Mouse (Mus musculus): Measurements from ENCODE around the gene Ptprd. TPM values are rescaled to one million over a fixed set of nuclear protein-coding genes. Genes with fewer than 3 reads are reported as not detected.

The Ptprd gene
- polyA plus RNA-seq, 1 experiment from 2014 or later: 18.6 TPM

DNA sequence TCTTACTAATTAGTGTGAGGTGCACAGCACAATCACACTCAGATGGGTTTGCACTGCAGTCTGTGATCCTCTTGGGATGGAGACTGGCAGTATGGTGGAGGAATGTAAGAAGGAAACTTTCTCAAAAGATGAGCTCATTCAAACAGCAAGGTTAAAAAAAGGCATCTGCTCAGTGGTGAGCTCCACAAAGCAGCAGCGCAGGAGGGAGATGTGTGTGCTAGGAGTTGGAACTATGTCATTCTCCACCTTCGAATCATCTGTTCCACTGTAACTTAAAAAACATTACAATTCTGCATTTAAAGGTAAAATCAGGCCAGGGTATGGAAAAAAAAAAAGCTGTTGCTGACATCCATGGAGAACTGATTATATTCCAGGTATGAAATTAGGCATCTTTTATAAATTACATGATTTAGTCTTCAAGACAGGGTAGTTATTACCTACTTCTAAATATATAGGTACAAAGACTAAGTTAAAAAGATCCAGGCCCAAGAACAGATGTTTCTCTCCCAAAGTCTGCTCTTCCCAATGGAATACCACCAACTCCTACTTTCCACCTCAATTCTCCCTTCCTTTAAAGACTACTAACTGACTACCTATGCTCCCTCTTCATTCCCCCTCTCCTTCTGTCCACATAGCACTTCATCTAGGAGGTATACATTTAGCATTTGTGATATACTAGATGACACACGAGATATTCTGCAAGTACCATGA, 562.0 kb downstream of the Ptprd start:
- Histone ChIP-seq H3K27ac (ENCODE audit: low read depth, low read length) (no peak overlapping the region), H3K27me3 (ENCODE audit: control insufficient read depth, insufficient read depth, low read length) (no peaks in the 10 kb centered on the region), H3K4me1 (ENCODE audit: control insufficient read depth, insufficient read depth, low read length) (no peaks in the 10 kb centered on the region), H3K9ac (ENCODE audit: low read length) (no peak overlapping the region), H3K4me2 (no peak overlapping the region), H3K36me3 (ENCODE audit: control insufficient read depth, insufficient read depth, low read length) (no peaks in the 10 kb centered on the region), H3K9me3 (ENCODE audit: control insufficient read depth, low read length) (no peaks in the 10 kb centered on the region), H3K4me3 (ENCODE audit: low read depth, low read length) (no peak overlapping the region)
- 84% methylated on average over 3 of the region's 3 CpGs for WGBS
- no peak for DNase-seq (ENCODE audit: low spot score, missing footprints)
- no peak for ATAC-seq (ENCODE audit: low FRiP score)

DNA sequence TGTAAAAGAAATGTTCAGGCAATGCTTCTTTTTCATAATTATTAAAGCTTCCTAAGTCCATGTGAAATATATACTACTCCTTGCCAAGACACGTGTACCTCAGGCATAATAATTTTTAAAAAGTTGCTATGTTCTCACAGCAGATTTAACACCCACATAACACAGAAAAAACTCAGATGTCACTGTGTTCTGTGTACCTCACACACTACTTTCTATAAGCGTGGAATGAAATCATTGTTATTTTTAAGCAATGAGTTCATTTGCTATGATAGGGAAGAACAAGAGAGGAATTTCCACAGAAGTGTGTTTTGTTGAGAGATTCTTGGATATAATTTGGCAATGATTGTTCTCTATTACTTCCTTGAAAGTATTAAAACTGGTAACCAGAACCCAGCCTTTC, 562.9 kb downstream of the Ptprd start:
- no peak overlapping the region for H3K4me3 ChIP-seq (ENCODE audit: low read depth, low read length)
- no peaks in the 10 kb centered on the region for H3K27me3 ChIP-seq (ENCODE audit: control insufficient read depth, insufficient read depth, low read length)
- no peak overlapping the region for H3K27ac ChIP-seq (ENCODE audit: low read depth, low read length)
- no peak overlapping the region for H3K9ac ChIP-seq (ENCODE audit: low read length)
- no peak for ATAC-seq (ENCODE audit: low FRiP score)
- WGBS: 81% methylated on average over 2 of the region's 2 CpGs
- no peaks in the 10 kb centered on the region for H3K36me3 ChIP-seq (ENCODE audit: control insufficient read depth, insufficient read depth, low read length)
- no peaks in the 10 kb centered on the region for H3K9me3 ChIP-seq (ENCODE audit: control insufficient read depth, low read length)
- no peak overlapping the region for H3K4me2 ChIP-seq
- no peaks in the 10 kb centered on the region for H3K4me1 ChIP-seq (ENCODE audit: control insufficient read depth, insufficient read depth, low read length)
- no peak for DNase-seq (ENCODE audit: low spot score, missing footprints)

DNA sequence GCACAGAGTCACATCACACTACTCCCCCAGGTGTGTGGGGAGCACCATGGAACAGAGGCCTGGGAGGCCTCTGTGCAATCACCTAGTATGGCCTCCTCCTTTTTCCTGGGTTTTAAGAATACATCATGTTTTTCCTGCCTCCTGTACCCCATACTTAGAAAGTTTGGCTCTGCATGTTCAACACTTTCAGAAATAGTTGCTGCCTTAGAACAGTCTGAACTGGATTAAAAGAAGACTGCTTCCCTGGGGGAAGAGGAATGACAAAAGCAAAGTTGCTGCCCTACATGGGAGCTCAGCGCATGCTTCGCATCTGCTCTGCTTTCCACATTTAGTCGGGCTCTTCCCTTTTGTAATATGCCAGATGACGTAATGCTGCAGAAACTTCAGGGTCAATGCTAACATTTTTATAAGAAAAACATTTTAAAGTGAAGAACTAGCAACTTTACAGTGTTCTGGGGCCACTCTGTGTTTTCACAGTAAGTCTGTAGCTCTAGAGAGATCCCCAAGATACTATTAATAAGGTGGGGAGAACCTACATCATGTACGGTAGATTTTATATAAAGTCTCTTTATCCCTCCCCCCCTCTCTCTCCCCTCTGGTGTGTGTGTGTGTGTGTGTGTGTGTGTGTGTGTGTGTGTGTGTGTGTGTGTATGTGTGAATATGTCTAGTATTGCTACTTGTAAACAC, 564.2 kb downstream of the Ptprd start:
- DNase-seq (ENCODE audit: low spot score, missing footprints) (no peak), ATAC-seq (ENCODE audit: low FRiP score) (no peak)
- Histone ChIP-seq H3K27me3 (ENCODE audit: control insufficient read depth, insufficient read depth, low read length) (no peaks in the 10 kb centered on the region), H3K4me3 (ENCODE audit: low read depth, low read length) (no peak overlapping the region), H3K9ac (ENCODE audit: low read length) (no peak overlapping the region), H3K4me1 (ENCODE audit: control insufficient read depth, insufficient read depth, low read length) (no peaks in the 10 kb centered on the region), H3K36me3 (ENCODE audit: control insufficient read depth, insufficient read depth, low read length) (no peaks in the 10 kb centered on the region), H3K27ac (ENCODE audit: low read depth, low read length) (no peak overlapping the region), H3K4me2 (no peak overlapping the region), H3K9me3 (ENCODE audit: control insufficient read depth, low read length) (no peaks in the 10 kb centered on the region)
- WGBS: 85% methylated on average over 5 of the region's 5 CpGs

DNA sequence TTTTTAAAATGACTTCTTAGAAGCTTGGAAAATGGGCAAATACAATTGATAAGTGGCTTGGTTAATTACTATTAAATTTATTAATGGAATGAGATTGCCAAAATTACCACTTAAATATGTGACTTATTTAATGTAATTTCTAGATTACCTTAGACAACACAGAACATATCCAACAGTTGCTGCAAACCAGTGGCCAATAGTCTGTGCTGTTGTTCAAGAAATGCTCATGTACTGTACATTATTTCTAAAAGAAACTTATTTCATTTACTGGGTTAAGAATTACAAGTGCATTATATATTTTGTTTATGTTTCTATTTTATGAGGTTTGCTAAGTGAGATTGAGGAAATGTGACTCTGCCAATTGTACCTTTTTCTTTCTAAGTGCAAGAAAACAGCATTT, 567.3 kb downstream of the Ptprd start:
- DNase-seq (ENCODE audit: low spot score, missing footprints) (no peak), ATAC-seq (ENCODE audit: low FRiP score) (no peak)
- H3K9ac ChIP-seq (ENCODE audit: low read length): no peak overlapping the region

DNA sequence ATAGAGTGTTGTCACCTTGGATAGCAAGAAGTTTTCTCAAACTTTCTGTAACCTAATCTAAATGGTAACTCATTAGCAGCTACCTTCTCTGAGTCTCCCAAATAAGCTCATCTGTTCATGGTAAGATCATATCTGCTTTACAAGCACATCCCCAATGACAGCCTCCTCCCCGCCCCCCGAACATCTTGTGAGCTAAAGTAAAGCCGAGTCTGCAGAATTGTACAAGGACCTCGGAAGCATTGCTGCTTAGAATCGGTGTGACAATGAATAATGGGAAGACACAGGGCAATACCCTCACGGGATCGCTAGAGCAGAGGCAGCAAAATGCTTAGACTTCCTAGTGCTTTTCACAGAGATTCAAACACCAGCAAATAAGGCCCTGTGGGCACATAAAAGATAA, 571.7 kb downstream of the Ptprd start:
- no peak overlapping the region for H3K27ac ChIP-seq (ENCODE audit: low read depth, low read length)
- ATAC-seq (ENCODE audit: low FRiP score) (no peak), DNase-seq (ENCODE audit: low spot score, missing footprints) (no peak)
- no peak overlapping the region for H3K4me2 ChIP-seq
- WGBS: 83% methylated on average over 7 of the region's 7 CpGs
- H3K9me3 ChIP-seq (ENCODE audit: control insufficient read depth, low read length): no peaks in the 10 kb centered on the region
- H3K4me3 ChIP-seq (ENCODE audit: low read depth, low read length): no peak overlapping the region
- no peaks in the 10 kb centered on the region for H3K36me3 ChIP-seq (ENCODE audit: control insufficient read depth, insufficient read depth, low read length)
- no peaks in the 10 kb centered on the region for H3K27me3 ChIP-seq (ENCODE audit: control insufficient read depth, insufficient read depth, low read length)
- H3K4me1 ChIP-seq (ENCODE audit: control insufficient read depth, insufficient read depth, low read length): no peaks in the 10 kb centered on the region
- H3K9ac ChIP-seq (ENCODE audit: low read length): no peak overlapping the region

More for the DNA sequence above, 567.3 kb downstream of the Ptprd start:
- no peaks in the 10 kb centered on the region for H3K27me3 ChIP-seq (ENCODE audit: control insufficient read depth, insufficient read depth, low read length)
- no peak overlapping the region for H3K4me2 ChIP-seq
- no peak overlapping the region for H3K4me3 ChIP-seq (ENCODE audit: low read depth, low read length)
- H3K27ac ChIP-seq (ENCODE audit: low read depth, low read length): no peak overlapping the region
- H3K9me3 ChIP-seq (ENCODE audit: control insufficient read depth, low read length): no peaks in the 10 kb centered on the region
- no peaks in the 10 kb centered on the region for H3K4me1 ChIP-seq (ENCODE audit: control insufficient read depth, insufficient read depth, low read length)
- H3K36me3 ChIP-seq (ENCODE audit: control insufficient read depth, insufficient read depth, low read length): no peaks in the 10 kb centered on the region

DNA sequence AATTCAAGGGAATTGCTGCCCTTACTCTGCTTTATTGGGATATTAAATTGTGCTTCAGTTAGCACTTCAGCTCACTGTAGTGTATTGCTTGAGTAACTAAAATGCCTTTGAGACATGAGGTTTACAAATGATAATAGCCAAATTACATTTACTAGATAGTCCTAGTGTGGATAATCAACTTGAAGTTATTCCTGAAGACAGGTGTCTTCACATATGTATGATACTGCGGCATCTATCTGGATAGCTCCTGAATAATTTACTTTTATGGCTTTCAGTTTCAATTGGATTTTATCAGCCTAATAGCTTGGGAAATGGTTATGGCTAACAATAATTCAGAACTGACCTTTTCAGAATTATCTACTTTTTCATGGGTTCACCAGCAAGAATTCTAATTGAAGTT, 598.6 kb downstream of the Ptprd start:
- no peaks in the 10 kb centered on the region for H3K36me3 ChIP-seq (ENCODE audit: control insufficient read depth, insufficient read depth, low read length)
- H3K27ac ChIP-seq (ENCODE audit: low read depth, low read length): no peak overlapping the region
- ATAC-seq (ENCODE audit: low FRiP score) (no peak), DNase-seq (ENCODE audit: low spot score, missing footprints) (no peak)
- H3K27me3 ChIP-seq (ENCODE audit: control insufficient read depth, insufficient read depth, low read length): no peaks in the 10 kb centered on the region
- no peak overlapping the region for H3K9ac ChIP-seq (ENCODE audit: low read length)
- no peaks in the 10 kb centered on the region for H3K4me1 ChIP-seq (ENCODE audit: control insufficient read depth, insufficient read depth, low read length)
- no peak overlapping the region for H3K4me3 ChIP-seq (ENCODE audit: low read depth, low read length)
- WGBS: 90% methylated on average over 1 of the region's 1 CpGs
- H3K9me3 ChIP-seq (ENCODE audit: control insufficient read depth, low read length): no peaks in the 10 kb centered on the region
- H3K4me2 ChIP-seq: no peak overlapping the region

DNA sequence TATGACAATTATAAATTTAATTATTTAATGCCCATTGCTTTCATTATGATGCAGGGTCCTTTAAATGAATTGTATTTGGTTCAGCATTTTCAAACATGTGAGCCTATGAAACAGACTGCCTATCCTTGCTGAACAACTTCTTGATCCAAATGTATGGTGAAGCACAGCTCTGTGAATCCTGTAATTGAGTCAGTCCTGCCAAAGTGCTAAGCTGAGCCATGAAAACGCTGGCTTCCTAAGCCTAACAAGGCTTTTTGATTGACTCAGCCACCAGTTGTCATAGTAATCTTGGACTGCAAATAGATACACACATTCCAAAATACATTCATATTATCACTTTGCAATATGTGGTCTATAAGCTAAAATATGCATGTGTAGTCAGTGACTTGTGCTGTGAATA, 625.1 kb downstream of the Ptprd start:
- no peak for DNase-seq (ENCODE audit: low spot score, missing footprints)
- no peak for ATAC-seq (ENCODE audit: low FRiP score)

DNA sequence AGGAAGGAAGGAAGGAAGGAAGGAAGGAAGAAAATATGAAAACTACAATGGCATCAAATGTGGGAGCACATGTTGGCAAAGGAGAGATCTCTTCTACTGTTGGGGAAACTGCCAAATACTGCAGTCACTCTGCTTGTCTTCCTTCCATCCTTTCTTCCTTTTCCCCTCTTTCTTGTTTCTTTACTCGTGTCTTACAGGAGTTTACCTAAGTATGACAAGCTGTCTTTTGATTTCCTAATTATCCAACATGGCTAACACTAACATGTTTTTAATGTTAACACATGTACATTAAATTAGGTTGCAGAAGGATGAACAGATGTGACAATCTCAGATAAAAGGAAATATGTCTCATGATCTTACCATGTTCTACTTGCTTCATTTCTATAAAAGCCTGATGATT, 625.5 kb downstream of the Ptprd start:
- Histone ChIP-seq H3K4me3 (ENCODE audit: low read depth, low read length) (no peak overlapping the region), H3K4me1 (ENCODE audit: control insufficient read depth, insufficient read depth, low read length) (no peaks in the 10 kb centered on the region), H3K9ac (ENCODE audit: low read length) (no peak overlapping the region), H3K27me3 (ENCODE audit: control insufficient read depth, insufficient read depth, low read length) (no peaks in the 10 kb centered on the region), H3K36me3 (ENCODE audit: control insufficient read depth, insufficient read depth, low read length) (no peaks in the 10 kb centered on the region), H3K4me2 (no peak overlapping the region), H3K9me3 (ENCODE audit: control insufficient read depth, low read length) (no peaks in the 10 kb centered on the region), H3K27ac (ENCODE audit: low read depth, low read length) (no peak overlapping the region)
- ATAC-seq (ENCODE audit: low FRiP score): no peak
- WGBS: 90% methylated on average over 1 of the region's 1 CpGs
- DNase-seq (ENCODE audit: low spot score, missing footprints): no peak

More for the DNA sequence above, 625.1 kb downstream of the Ptprd start:
- no peak overlapping the region for H3K4me2 ChIP-seq
- no peak overlapping the region for H3K4me3 ChIP-seq (ENCODE audit: low read depth, low read length)
- WGBS: 73% methylated on average over 1 of the region's 1 CpGs
- H3K36me3 ChIP-seq (ENCODE audit: control insufficient read depth, insufficient read depth, low read length): no peaks in the 10 kb centered on the region
- H3K9ac ChIP-seq (ENCODE audit: low read length): no peak overlapping the region
- H3K27me3 ChIP-seq (ENCODE audit: control insufficient read depth, insufficient read depth, low read length): no peaks in the 10 kb centered on the region
- no peaks in the 10 kb centered on the region for H3K4me1 ChIP-seq (ENCODE audit: control insufficient read depth, insufficient read depth, low read length)
- no peak overlapping the region for H3K27ac ChIP-seq (ENCODE audit: low read depth, low read length)
- H3K9me3 ChIP-seq (ENCODE audit: control insufficient read depth, low read length): no peaks in the 10 kb centered on the region

DNA sequence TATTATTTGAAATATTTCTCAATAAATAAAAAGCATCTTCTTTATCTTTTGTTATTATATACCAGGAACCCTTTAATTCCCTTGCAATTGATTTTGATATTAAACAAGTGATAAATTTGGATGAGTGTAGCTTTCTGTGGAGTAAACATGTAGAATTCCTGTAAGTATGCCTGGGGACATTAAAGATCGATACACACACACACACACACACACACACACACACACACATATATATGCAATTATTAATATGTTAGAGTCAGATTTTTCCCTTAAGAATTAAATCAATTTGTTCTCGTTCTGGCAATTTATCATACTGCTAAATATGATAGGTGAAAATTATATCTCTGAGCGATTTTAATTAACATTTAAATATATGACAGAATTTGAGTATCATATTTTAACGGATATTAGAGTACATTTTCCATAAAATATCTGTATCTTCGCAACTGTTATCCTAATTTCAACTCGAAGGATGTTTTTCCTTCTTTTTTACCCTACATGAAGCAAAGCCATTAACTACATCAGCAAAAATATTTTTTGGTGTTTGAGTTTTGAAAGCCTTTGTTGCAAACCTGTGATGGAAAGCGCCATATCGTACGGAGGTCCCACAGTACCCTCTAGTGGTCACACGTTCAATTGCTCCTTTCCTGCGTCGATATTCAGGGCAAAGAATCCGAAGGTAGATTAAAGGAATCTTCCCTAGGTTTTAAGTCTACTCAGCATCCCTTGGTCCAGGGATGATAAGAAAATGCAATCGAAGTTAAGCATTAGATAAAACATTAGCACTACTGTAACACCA, 653.2 kb downstream of the Ptprd start:
- ATAC-seq (ENCODE audit: low FRiP score): peak; percentile 80
- H3K27me3 ChIP-seq (ENCODE audit: control insufficient read depth, insufficient read depth, low read length): no peaks in the 10 kb centered on the region
- WGBS: 23% methylated on average over 14 of the region's 14 CpGs
- H3K4me2 ChIP-seq: no peak overlapping the region
- no peaks in the 10 kb centered on the region for H3K9me3 ChIP-seq (ENCODE audit: control insufficient read depth, low read length)
- no peak overlapping the region for H3K27ac ChIP-seq (ENCODE audit: low read depth, low read length)
- peak; percentile 96 for DNase-seq (ENCODE audit: low spot score, missing footprints)
- H3K4me3 ChIP-seq (ENCODE audit: low read depth, low read length): no peak overlapping the region
- H3K36me3 ChIP-seq (ENCODE audit: control insufficient read depth, insufficient read depth, low read length): no peaks in the 10 kb centered on the region
- no peaks in the 10 kb centered on the region for H3K4me1 ChIP-seq (ENCODE audit: control insufficient read depth, insufficient read depth, low read length)
- no peak overlapping the region for H3K9ac ChIP-seq (ENCODE audit: low read length)

Measured in midbrain, embryonic 11.5 days (tissue).